8 mouse cellular contexts compared by ENCODE assay signal in the genomic region with DNA sequence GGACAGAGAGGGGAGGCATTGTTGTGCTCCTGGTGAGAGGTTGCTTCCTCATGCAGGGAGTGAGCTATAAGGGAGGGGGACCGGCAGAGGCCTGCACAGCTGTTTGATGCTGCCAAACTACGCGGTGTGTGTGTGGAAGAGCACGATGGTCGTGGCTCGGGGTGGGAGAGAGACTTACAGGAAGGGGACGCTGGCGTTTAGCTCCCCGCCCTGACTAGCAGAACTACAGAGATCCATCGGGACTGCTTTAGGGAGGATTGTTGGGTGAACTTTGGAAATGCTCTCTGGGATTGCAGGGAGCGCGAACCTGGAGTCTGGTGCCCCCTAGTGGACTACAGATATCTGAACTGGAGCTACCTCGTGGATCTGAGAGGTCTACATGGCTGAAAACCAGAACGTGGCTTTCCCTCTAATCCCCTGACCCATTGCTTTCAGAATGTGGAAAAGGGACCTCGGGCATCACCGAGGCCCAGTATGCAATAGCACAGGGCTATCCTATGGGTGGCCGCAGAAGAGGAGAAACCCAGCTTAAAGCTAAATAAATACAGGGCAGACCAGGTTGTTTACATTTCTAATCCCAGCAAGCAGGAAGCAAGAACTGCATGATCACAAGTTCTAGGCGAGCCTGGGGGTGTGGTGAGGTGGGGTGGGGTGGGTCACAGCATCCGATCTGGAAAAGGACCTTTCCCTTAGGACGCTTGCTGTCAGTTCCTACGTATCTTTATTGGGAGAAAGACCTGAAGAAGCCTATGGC. TPM values are rescaled to one million over a fixed set of nuclear protein-coding genes. Genes with fewer than 3 reads are reported as not detected.
A peak's percentile ranks its signal among the peaks of the same experiment; 100 is the strongest.
DNase-seq lines count a peak whose midpoint lies in the region; ATAC-seq and TF ChIP-seq lines count a peak whose summit lies in the region.

No protein-coding gene starts in this region.

- no peak overlapping the region for H3K27ac ChIP-seq in embryonic facial prominence, embryonic 13.5 days
- H3K27ac ChIP-seq in kidney, adult 2 months (ENCODE audit: insufficient read depth, low read depth, low read length): no peak overlapping the region
- H3K27ac ChIP-seq in liver, adult 2 months (replicated peaks; ENCODE audit: insufficient read depth, low read depth, low read length): no peak overlapping the region
- no peak overlapping the region for H3K27ac ChIP-seq in testis, adult 2 months (ENCODE audit: control insufficient read depth, insufficient read depth, low read depth, low read length)

- H3K36me3 ChIP-seq in C2C12 (ENCODE audit: control insufficient read depth, insufficient read depth) (no peaks in the 10 kb centered on the region), myocyte (ENCODE audit: control insufficient read depth, insufficient read depth) (no peaks in the 10 kb centered on the region)
- H3K36me3 ChIP-seq in embryonic facial prominence, embryonic 13.5 days: no peaks in the 10 kb centered on the region
- no peaks in the 10 kb centered on the region for H3K36me3 ChIP-seq in kidney, adult 2 months (ENCODE audit: control insufficient read depth, insufficient read depth, low read length)
- H3K36me3 ChIP-seq in liver, adult 2 months (ENCODE audit: control insufficient read depth, insufficient read depth, low read length): no peaks in the 10 kb centered on the region
- H3K36me3 ChIP-seq in testis, adult 2 months (ENCODE audit: control insufficient read depth, insufficient read depth, low read length): no peaks in the 10 kb centered on the region

- no peak overlapping the region for H3K4me3 ChIP-seq in C2C12 (ENCODE audit: insufficient read depth, poor library complexity, severe bottlenecking)
- peak overlapping the region; percentile 33 for H3K4me3 ChIP-seq in embryonic facial prominence, embryonic 13.5 days
- H3K4me3 ChIP-seq in kidney, adult 2 months (ENCODE audit: insufficient read depth, low read depth, low read length): peak overlapping the region; percentile 40; the same call in 1 of the 2 replicates
- 0 out of 2 replicates have a peak overlapping the region, but pooled peaks have one; percentile 22 for H3K4me3 ChIP-seq in liver, adult 2 months (ENCODE audit: insufficient read depth, low read depth, low read length)
- no peak overlapping the region for H3K4me3 ChIP-seq in myocyte
- peak overlapping the region; percentile 44 for H3K4me3 ChIP-seq in testis, adult 2 months (ENCODE audit: control insufficient read depth, low read depth, low read length)

- no peaks in the 10 kb centered on the region for H3K79me3 ChIP-seq in C2C12 (ENCODE audit: low read depth)

- no peaks in the 10 kb centered on the region for H3K79me2 ChIP-seq in C2C12 (ENCODE audit: control insufficient read depth, insufficient read depth)
- no peaks in the 10 kb centered on the region for H3K79me2 ChIP-seq in liver, adult 2 months (ENCODE audit: control insufficient read depth, insufficient read depth, low read length)
- no peaks in the 10 kb centered on the region for H3K79me2 ChIP-seq in myocyte (ENCODE audit: control insufficient read depth, insufficient read depth)

- no peaks in the 10 kb centered on the region for H3K4me1 ChIP-seq in embryonic facial prominence, embryonic 13.5 days
- H3K4me1 ChIP-seq in kidney, adult 2 months (ENCODE audit: control insufficient read depth, insufficient read depth, low read length): no peaks in the 10 kb centered on the region; the same call in 1 of the 2 replicates
- H3K4me1 ChIP-seq in liver, adult 2 months (ENCODE audit: control insufficient read depth, insufficient read depth, low read length): no peaks in the 10 kb centered on the region; the same call in 1 of the 2 replicates
- H3K4me1 ChIP-seq in testis, adult 2 months (ENCODE audit: control insufficient read depth, insufficient read depth, low read length): no peaks in the 10 kb centered on the region

- H3K27me3 ChIP-seq in C2C12 (ENCODE audit: control insufficient read depth, insufficient read depth, insufficient read length) (no peaks in the 10 kb centered on the region), myocyte (ENCODE audit: control insufficient read depth, insufficient read depth, insufficient read length) (no peaks in the 10 kb centered on the region)
- peaks cover 38% of the 10 kb centered on the region for H3K27me3 ChIP-seq in embryonic facial prominence, embryonic 13.5 days
- no peaks in the 10 kb centered on the region for H3K27me3 ChIP-seq in kidney, adult 2 months (replicated peaks; ENCODE audit: control insufficient read depth, insufficient read depth, low read length)
- no peaks in the 10 kb centered on the region for H3K27me3 ChIP-seq in liver, adult 2 months (ENCODE audit: control insufficient read depth, insufficient read depth, low read length)
- H3K27me3 ChIP-seq in testis, adult 2 months (ENCODE audit: control insufficient read depth, insufficient read depth, low read length): no peaks in the 10 kb centered on the region

- no peak for TF ChIP-seq POLR2A in kidney, adult 2 months (IDR thresholded peaks at IDR 0.05; ENCODE audit: low read depth, low read length)
- no peak for TF ChIP-seq POLR2A in liver, adult 2 months (IDR thresholded peaks at IDR 0.05; ENCODE audit: extremely low read depth, insufficient read depth, low read length)
- TF ChIP-seq POLR2A in myocyte (IDR thresholded peaks at IDR 0.05; ENCODE audit: insufficient read length, low read depth): no peak
- no peak for TF ChIP-seq POLR2A in testis, adult 2 months (IDR thresholded peaks at IDR 0.05; ENCODE audit: control insufficient read depth, low read depth, low read length)

- no peak overlapping the region for H3K9ac ChIP-seq in embryonic facial prominence, embryonic 13.5 days
- H3K9ac ChIP-seq in liver, adult 2 months (ENCODE audit: low read depth, low read length): peak overlapping the region; percentile 63

- peak; percentile 28 for TF ChIP-seq CTCF in C2C12 (IDR thresholded peaks at IDR 0.05; ENCODE audit: control insufficient read depth, insufficient read depth, insufficient read length)
- TF ChIP-seq CTCF in kidney, adult 2 months (conservative IDR thresholded peaks at IDR 0.05; ENCODE audit: insufficient read depth, insufficient read length, low read depth, low read length): peak; percentile 75
- peak; percentile 68 for TF ChIP-seq CTCF in liver, adult 2 months (IDR thresholded peaks at IDR 0.05; ENCODE audit: low read depth, low read length)
- TF ChIP-seq CTCF in testis, adult 2 months (IDR thresholded peaks at IDR 0.05; ENCODE audit: control insufficient read depth, insufficient read depth, insufficient replicate concordance, low read depth, low read length): peak; percentile 48; the same call in 1 of the 2 replicates

- 21% methylated on average over 21 of the region's 21 CpGs for WGBS in embryonic facial prominence, embryonic 13.5 days
- 12% methylated on average over 20 of the region's 21 CpGs for WGBS in kidney, adult 2 months
- WGBS in liver, adult 2 months: 10% methylated on average over 21 of the region's 21 CpGs

- H3ac ChIP-seq in C2C12 (ENCODE audit: control insufficient read depth, insufficient read length, low read depth) (peak overlapping the region; percentile 49), myocyte (ENCODE audit: control insufficient read depth, insufficient read length) (no peak overlapping the region)

- ATAC-seq in embryonic facial prominence, embryonic 13.5 days (ENCODE audit: insufficient number of reproducible peaks, insufficient read depth, low FRiP score, low TSS enrichment, low read depth): 0 out of 2 replicates have a peak, but pooled peaks have one; percentile 26

- peak overlapping the region; percentile 57 for H3K4me2 ChIP-seq in embryonic facial prominence, embryonic 13.5 days
- peak overlapping the region; percentile 51 for H3K4me2 ChIP-seq in myocyte (ENCODE audit: low read depth)

- H3K9me3 ChIP-seq in embryonic facial prominence, embryonic 13.5 days: no peaks in the 10 kb centered on the region

- DNase-seq in adrenal gland, postnatal 10 days: peak; percentile 60
- DNase-seq in heart, adult 9 months (ENCODE audit: low spot score in 2 of 2): peak; percentile 21 to 42
- DNase-seq in kidney, adult 2 months: peak; percentile 73
- DNase-seq in liver, adult 2 months (ENCODE audit: extremely low read depth, low read depth, low spot score): peak; percentile 46

TF ChIP-seq in C2C12, 6 proteins besides CTCF, POLR2A, EP300 and RAD21:
- TF ChIP-seq MYOD1 (IDR thresholded peaks at IDR 0.05; ENCODE audit: control insufficient read depth, insufficient read length, low read depth): no peak
- no peak for TF ChIP-seq MYOG (IDR thresholded peaks at IDR 0.05; ENCODE audit: control insufficient read depth, extremely low read depth, insufficient read length)
- TF ChIP-seq FOSL1 (IDR thresholded peaks at IDR 0.05; ENCODE audit: insufficient read depth, low read length, poor library complexity, severe bottlenecking): no peak
- no peak for TF ChIP-seq USF1 (IDR thresholded peaks at IDR 0.05; ENCODE audit: low read depth)
- TF ChIP-seq CEBPB (IDR thresholded peaks at IDR 0.05; ENCODE audit: low read depth): no peak
TF ChIP-seq in C2C12: peak in this region for 0.

TF ChIP-seq in myocyte, 11 proteins besides CTCF, POLR2A, EP300 and RAD21:
- TF ChIP-seq E2F4 (IDR thresholded peaks at IDR 0.05; ENCODE audit: insufficient read depth): no peak

RNA-seq across cellular contexts. Expression of a gene that starts 57.2 kb away (rescaled TPM):
- polyA plus RNA-seq in C2C12 (2012; fragmentation: generic; extraction: Trizol) (not detected), myocyte (2012; fragmentation: generic; extraction: Trizol) (not detected)
- total RNA-seq in adrenal gland, postnatal 10 days (2021): not detected
- not detected in 2 replicates for polyA plus RNA-seq in embryonic facial prominence, embryonic 13.5 days (2015; fragmentation: Nextera tagmentation; extraction: Ambion mirVana)
- polyA plus RNA-seq in kidney, adult 2 months (2012; rRNA removed): 0.06 TPM in 1 of 2 replicates, not detected in the other
- total RNA-seq in liver, adult 2 months (2014; rRNA removed): not detected in 2 replicates
- polyA plus RNA-seq in liver, adult 2 months (2012; rRNA removed): not detected in 2 replicates
- 8.9 and 15.0 TPM in 2 replicates for polyA plus RNA-seq in testis, adult 2 months (2012; rRNA removed)

Comparison
In these comparisons a context has a peak if more than half of its experiments do, and no peak if none do; other contexts are left out.
1. H3K4me3 ChIP-seq: peak in embryonic facial prominence, embryonic 13.5 days (single experiment), kidney, adult 2 months (single experiment), liver, adult 2 months (single experiment) and testis, adult 2 months (single experiment); none in C2C12 (single experiment) and myocyte (single experiment).
2. Peak in every context shown above with its lines, with median percentiles within 50 percentile points of each other: CTCF ChIP-seq and DNase-seq.